Mouse (Mus musculus): Measurements from ENCODE around the gene Ube2o. TPM values are rescaled to one million over a fixed set of nuclear protein-coding genes. Genes with fewer than 3 reads are reported as not detected.

The Ube2o gene
- polyA plus RNA-seq, 1 experiment from 2014 or later: 15.2 TPM

DNA sequence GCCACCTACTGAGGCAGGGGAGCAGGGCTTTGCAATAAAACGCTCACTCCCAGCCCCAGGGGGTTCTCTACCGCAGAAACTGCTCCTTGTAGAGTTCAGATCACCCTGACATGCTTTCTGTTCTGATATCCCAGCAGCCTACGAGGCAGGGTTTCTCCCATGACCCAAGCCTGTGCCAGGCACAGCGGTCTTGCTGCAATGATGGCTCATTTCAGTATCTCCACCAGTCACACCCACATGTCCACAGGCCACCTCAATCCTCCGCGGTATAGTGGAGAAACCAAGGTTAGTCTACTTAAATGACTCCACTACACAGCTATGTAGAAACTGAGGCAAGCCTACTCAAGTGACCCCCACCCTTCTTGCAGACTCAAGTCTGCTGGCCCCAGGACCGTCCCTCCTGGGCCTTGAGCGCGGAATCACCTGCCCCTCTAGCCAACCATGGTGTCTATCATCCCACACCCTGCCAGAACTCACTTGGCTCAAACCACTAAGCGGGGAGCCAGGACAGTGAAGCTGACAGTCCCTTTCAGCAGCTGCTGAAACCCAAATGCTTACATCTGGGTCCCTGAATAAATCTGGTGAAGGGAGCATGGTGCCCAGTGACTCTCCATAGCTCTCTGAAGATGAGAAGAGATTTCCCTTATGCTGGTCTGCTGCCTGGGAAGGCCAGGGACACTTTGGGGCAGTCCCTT lies 39.5 kb upstream of the Ube2o start:
- Histone ChIP-seq H3K9ac (replicated peaks) (peak overlapping the region; percentile 52), H3K9me3 (ENCODE audit: low read length) (no peaks in the 10 kb centered on the region), H3K27ac (ENCODE audit: low read depth) (peak overlapping the region; percentile 75), H3K36me3 (replicated peaks; ENCODE audit: insufficient read depth, low read length) (no peaks in the 10 kb centered on the region), H3K4me1 (ENCODE audit: insufficient read depth) (peaks cover 88% of the 10 kb centered on the region), H3K4me2 (ENCODE audit: low read depth, low read length) (peak overlapping the region; percentile 86), H3K4me3 (ENCODE audit: low read depth, low read length) (peak overlapping the region; percentile 30), H3K27me3 (ENCODE audit: insufficient read depth, low read length) (no peaks in the 10 kb centered on the region)
- DNase-seq: no peak
- ATAC-seq: no peak
- no peak for TF ChIP-seq CTCF (IDR thresholded peaks at IDR 0.05; ENCODE audit: low read depth)
- TF ChIP-seq EP300 (IDR thresholded peaks at IDR 0.05; ENCODE audit: low read depth): 0 out of 2 replicates have a peak, but pooled peaks have one; percentile 3
- WGBS (ENCODE audit: insufficient replicate concordance): 72% methylated on average over 10 of the region's 10 CpGs

GRCm38 (mm10) chr11:116620073-116620472 lies 38.8 kb upstream of the Ube2o start:
- Histone ChIP-seq H3K4me2 (ENCODE audit: low read depth, low read length) (peak overlapping the region; percentile 86), H3K27me3 (ENCODE audit: insufficient read depth, low read length) (no peaks in the 10 kb centered on the region), H3K36me3 (replicated peaks; ENCODE audit: insufficient read depth, low read length) (no peaks in the 10 kb centered on the region), H3K27ac (ENCODE audit: low read depth) (peak overlapping the region; percentile 75), H3K9ac (replicated peaks) (peak overlapping the region; percentile 52), H3K9me3 (ENCODE audit: low read length) (no peaks in the 10 kb centered on the region), H3K4me1 (ENCODE audit: insufficient read depth) (peaks cover 88% of the 10 kb centered on the region), H3K4me3 (ENCODE audit: low read depth, low read length) (peak overlapping the region; percentile 30)
- TF ChIP-seq CTCF (IDR thresholded peaks at IDR 0.05; ENCODE audit: low read depth) (no peak), EP300 (IDR thresholded peaks at IDR 0.05; ENCODE audit: low read depth) (peak; percentile 87)
- DNase-seq (no peak), ATAC-seq (no peak)
- WGBS (ENCODE audit: insufficient replicate concordance): 37% methylated on average over 9 of the region's 9 CpGs

DNA sequence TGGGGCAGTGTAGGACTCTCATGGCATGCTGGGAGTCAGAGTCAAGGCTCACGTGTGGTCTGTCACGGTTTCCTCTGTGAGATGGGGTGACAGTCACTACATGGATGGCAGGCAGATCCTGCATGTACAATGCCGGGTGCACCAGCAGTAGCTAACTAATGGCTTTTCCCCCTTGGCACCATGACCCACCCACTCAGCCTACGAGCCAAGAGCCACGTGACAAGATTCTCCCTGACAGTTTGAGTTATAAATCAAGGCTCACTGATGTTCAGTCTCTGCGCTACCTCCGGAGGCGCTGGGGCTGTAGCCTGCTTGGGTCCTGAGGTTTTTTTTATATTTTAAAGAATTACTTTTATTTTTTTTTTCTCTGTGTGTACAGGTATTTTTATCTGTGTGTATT lies 38.3 kb upstream of the Ube2o start:
- no peak for DNase-seq
- no peak for ATAC-seq
- H3K27ac ChIP-seq (ENCODE audit: low read depth): peak overlapping the region; percentile 41; the same call in 1 of the 2 replicates
- no peaks in the 10 kb centered on the region for H3K27me3 ChIP-seq (ENCODE audit: insufficient read depth, low read length)
- H3K36me3 ChIP-seq (replicated peaks; ENCODE audit: insufficient read depth, low read length): no peaks in the 10 kb centered on the region; the same call in 1 of the 2 replicates
- peak overlapping the region; percentile 86 for H3K4me2 ChIP-seq (ENCODE audit: low read depth, low read length)
- no peak for TF ChIP-seq CTCF (IDR thresholded peaks at IDR 0.05; ENCODE audit: low read depth)
- TF ChIP-seq EP300 (IDR thresholded peaks at IDR 0.05; ENCODE audit: low read depth): no peak
- H3K9me3 ChIP-seq (ENCODE audit: low read length): no peaks in the 10 kb centered on the region
- WGBS (ENCODE audit: insufficient replicate concordance): 69% methylated on average over 8 of the region's 8 CpGs
- peak overlapping the region; percentile 52; the same call in 1 of the 2 replicates for H3K9ac ChIP-seq (replicated peaks)
- peaks cover 88% of the 10 kb centered on the region for H3K4me1 ChIP-seq (ENCODE audit: insufficient read depth)
- no peak overlapping the region for H3K4me3 ChIP-seq (ENCODE audit: low read depth, low read length)

GRCm38 (mm10) chr11:116619156-116619555 lies 37.9 kb upstream of the Ube2o start:
- Histone ChIP-seq H3K27ac (ENCODE audit: low read depth) (0 out of 2 replicates have a peak overlapping the region, but pooled peaks have one; percentile 41), H3K36me3 (replicated peaks; ENCODE audit: insufficient read depth, low read length) (no peaks in the 10 kb centered on the region; the same call in 1 of the 2 replicates), H3K27me3 (ENCODE audit: insufficient read depth, low read length) (no peaks in the 10 kb centered on the region), H3K4me1 (ENCODE audit: insufficient read depth) (peaks cover 89% of the 10 kb centered on the region), H3K9me3 (ENCODE audit: low read length) (no peaks in the 10 kb centered on the region), H3K9ac (replicated peaks) (no peak overlapping the region), H3K4me2 (ENCODE audit: low read depth, low read length) (peak overlapping the region; percentile 86; the same call in 1 of the 2 replicates), H3K4me3 (ENCODE audit: low read depth, low read length) (no peak overlapping the region)
- no peak for ATAC-seq
- WGBS (ENCODE audit: insufficient replicate concordance): 81% methylated on average over 7 of the region's 7 CpGs
- TF ChIP-seq EP300 (IDR thresholded peaks at IDR 0.05; ENCODE audit: low read depth): no peak
- TF ChIP-seq CTCF (IDR thresholded peaks at IDR 0.05; ENCODE audit: low read depth): no peak
- DNase-seq: no peak

- Histone ChIP-seq H3K4me3 (ENCODE audit: low read depth, low read length) (no peak overlapping the region), H3K27me3 (ENCODE audit: insufficient read depth, low read length) (no peaks in the 10 kb centered on the region), H3K9me3 (ENCODE audit: low read length) (no peaks in the 10 kb centered on the region), H3K9ac (replicated peaks) (no peak overlapping the region), H3K27ac (ENCODE audit: low read depth) (no peak overlapping the region), H3K36me3 (replicated peaks; ENCODE audit: insufficient read depth, low read length) (no peaks in the 10 kb centered on the region; the same call in 1 of the 2 replicates), H3K4me1 (ENCODE audit: insufficient read depth) (peaks cover 92% of the 10 kb centered on the region), H3K4me2 (ENCODE audit: low read depth, low read length) (0 out of 2 replicates have a peak overlapping the region, but pooled peaks have one; percentile 2)
- no peak for DNase-seq
- TF ChIP-seq EP300 (IDR thresholded peaks at IDR 0.05; ENCODE audit: low read depth) (no peak), CTCF (IDR thresholded peaks at IDR 0.05; ENCODE audit: low read depth) (no peak)
- no peak for ATAC-seq
- 77% methylated on average over 7 of the region's 7 CpGs for WGBS (ENCODE audit: insufficient replicate concordance)
Observed at GRCm38 (mm10) chr11:116618666-116619065, 37.4 kb upstream of the Ube2o start.

DNA sequence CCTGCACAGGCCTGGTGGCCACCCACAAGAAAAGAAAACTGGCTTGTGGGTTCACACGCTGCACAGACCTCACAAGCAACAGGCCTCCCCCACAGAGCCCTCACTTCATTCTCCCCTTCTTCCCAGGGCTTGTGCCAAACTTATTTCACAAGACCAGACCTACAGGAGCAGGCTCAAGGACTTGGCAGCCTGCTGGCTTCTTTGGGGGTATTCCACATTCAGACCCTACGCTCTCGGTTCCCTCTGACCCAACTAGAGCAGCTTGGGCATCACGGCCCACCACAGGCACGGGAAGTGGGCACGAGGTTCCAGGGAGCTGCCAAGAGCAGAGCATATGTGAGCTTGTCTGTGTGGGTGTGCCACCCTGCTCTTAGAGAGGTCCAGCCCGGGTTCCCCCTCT lies 36.4 kb upstream of the Ube2o start:
- Histone ChIP-seq H3K36me3 (replicated peaks; ENCODE audit: insufficient read depth, low read length) (no peaks in the 10 kb centered on the region; the same call in none of the 2 replicates), H3K9me3 (ENCODE audit: low read length) (no peaks in the 10 kb centered on the region), H3K9ac (replicated peaks) (no peak overlapping the region), H3K4me2 (ENCODE audit: low read depth, low read length) (peak overlapping the region; percentile 83; the same call in 1 of the 2 replicates), H3K27ac (ENCODE audit: low read depth) (peak overlapping the region; percentile 96), H3K4me3 (ENCODE audit: low read depth, low read length) (no peak overlapping the region), H3K4me1 (ENCODE audit: insufficient read depth) (peaks cover 94% of the 10 kb centered on the region), H3K27me3 (ENCODE audit: insufficient read depth, low read length) (no peaks in the 10 kb centered on the region)
- ATAC-seq (no peak), DNase-seq (no peak)
- WGBS (ENCODE audit: insufficient replicate concordance): 70% methylated on average over 7 of the region's 7 CpGs
- no peak for TF ChIP-seq CTCF (IDR thresholded peaks at IDR 0.05; ENCODE audit: low read depth)
- no peak for TF ChIP-seq EP300 (IDR thresholded peaks at IDR 0.05; ENCODE audit: low read depth)
